Mouse (Mus musculus) liver, adult 2 months (tissue): ENCODE measurements around the gene Spata21. TPM values are rescaled to one million over a fixed set of nuclear protein-coding genes. Genes with fewer than 3 reads are reported as not detected.

ENCODE experiments used
- DNase-seq: peaks from one replicate; pipeline ENCODE4 v3.0.0-alpha.2; 2011; ENCODE audit warnings: low read depth, low spot score; ENCODE audit errors: extremely low read depth
- H3K27ac ChIP-seq: fragments of 200-500 bp; replicated peaks from 2 replicates; pipeline ENCODE4 v1.5.1; 2012; ENCODE audit warnings: low read depth, mild to moderate bottlenecking, control low read depth, inconsistent platforms, low read length; ENCODE audit not compliant: insufficient read depth
- H3K27me3 ChIP-seq: fragments of 200-500 bp; 2 replicates; pipeline ENCODE4 v1.6.1; 2012; ENCODE audit warnings: mild to moderate bottlenecking, moderate library complexity, low read length, inconsistent platforms; ENCODE audit not compliant: control insufficient read depth, insufficient read depth
- H3K36me3 ChIP-seq: fragments of 200-500 bp; 2 replicates; pipeline ENCODE4 v1.6.1; 2012; ENCODE audit warnings: low read length, inconsistent platforms; ENCODE audit not compliant: control insufficient read depth, insufficient read depth
- H3K4me1 ChIP-seq: fragments of 200-500 bp; 2 replicates; pipeline ENCODE4 v1.6.1; 2011; ENCODE audit warnings: low read length; ENCODE audit not compliant: control insufficient read depth, insufficient read depth
- H3K4me3 ChIP-seq: fragments of 200-500 bp; 2 replicates; pipeline ENCODE4 v1.5.1; 2011; ENCODE audit warnings: low read depth, mild to moderate bottlenecking, control low read depth, low read length, moderate library complexity; ENCODE audit not compliant: insufficient read depth
- H3K79me2 ChIP-seq: fragments of 200-500 bp; 2 replicates; pipeline ENCODE4 v1.6.1; 2012; ENCODE audit warnings: inconsistent platforms, mild to moderate bottlenecking, low read length, moderate library complexity; ENCODE audit not compliant: control insufficient read depth, insufficient read depth
- H3K9ac ChIP-seq: fragments of 200-500 bp; 2 replicates; pipeline ENCODE4 v1.6.1; 2012; ENCODE audit warnings: low read depth, mild to moderate bottlenecking, control low read depth, inconsistent platforms, low read length
- CTCF ChIP-seq: fragments of 200-500 bp; IDR thresholded peaks from 2 replicates; pipeline ENCODE4 v1.5.1; 2011; ENCODE audit warnings: low read depth, low read length, control low read depth
- POLR2A ChIP-seq: fragments of 200-500 bp; IDR thresholded peaks from 2 replicates; pipeline ENCODE4 v1.6.1; 2011; ENCODE audit warnings: low read length, control low read depth; ENCODE audit not compliant: insufficient read depth; ENCODE audit errors: extremely low read depth
- WGBS: fragments of 180-500 bp; shearing (Covaris S2); methylation state at CpG from one replicate; pipeline ENCODE4 v1.1.7; 2018; 5-methylcytosine and 5-hydroxymethylcytosine counted together
- polyA plus RNA-seq: library from polyadenylated mRNA; depleted of rRNA; stranded (reverse); fragments of >200 nt; gene quantifications from 2 replicates; pipeline ENCODE4 v1.2.3, GENCODE M21; 2012
- total RNA-seq: library from RNA; depleted of rRNA; stranded (reverse); fragments of >200 nt; gene quantifications from 2 replicates; pipeline ENCODE4 v1.2.3, GENCODE M21; 2014

Gene Spata21
- total and polyA plus RNA-seq, 2 experiments = not detected

GRCm38 (mm10) chr4:141053138-141053537, 35.0 kb upstream of the Spata21 start:
- no peak overlapping the region for H3K4me3 ChIP-seq
- H3K79me2 ChIP-seq = no peaks in the 10 kb centered on the region
- H3K27me3 ChIP-seq = no peaks in the 10 kb centered on the region
- WGBS = 76% methylated on average over 8 of the region's 8 CpGs
- TF ChIP-seq CTCF (no peak), POLR2A (no peak)
- no peak overlapping the region for H3K9ac ChIP-seq
- DNase-seq = no peak
- no peaks in the 10 kb centered on the region for H3K36me3 ChIP-seq
- no peak overlapping the region for H3K27ac ChIP-seq
- H3K4me1 ChIP-seq = no peaks in the 10 kb centered on the region

GRCm38 (mm10) chr4:141053568-141054161, 34.5 kb upstream of the Spata21 start:
- 67% methylated on average over 17 of the region's 17 CpGs for WGBS
- Histone ChIP-seq H3K36me3 (no peaks in the 10 kb centered on the region), H3K4me3 (no peak overlapping the region), H3K9ac (no peak overlapping the region), H3K27ac (no peak overlapping the region), H3K27me3 (no peaks in the 10 kb centered on the region), H3K79me2 (no peaks in the 10 kb centered on the region), H3K4me1 (no peaks in the 10 kb centered on the region)
- TF ChIP-seq CTCF (no peak), POLR2A (no peak)
- DNase-seq = no peak

GRCm38 (mm10) chr4:141056970-141057369, 31.2 kb upstream of the Spata21 start:
- H3K9ac ChIP-seq = no peak overlapping the region
- TF ChIP-seq CTCF (no peak), POLR2A (no peak)
- H3K4me1 ChIP-seq = peaks cover 1% of the 10 kb centered on the region; the same call in 1 of the 2 replicates
- DNase-seq = no peak
- WGBS = 98% methylated on average over 10 of the region's 10 CpGs
- H3K27ac ChIP-seq = no peak overlapping the region
- H3K27me3 ChIP-seq = no peaks in the 10 kb centered on the region
- no peaks in the 10 kb centered on the region for H3K79me2 ChIP-seq
- H3K36me3 ChIP-seq = no peaks in the 10 kb centered on the region
- H3K4me3 ChIP-seq = no peak overlapping the region

GRCm38 (mm10) chr4:141058835-141059234, 29.3 kb upstream of the Spata21 start:
- H3K79me2 ChIP-seq = no peaks in the 10 kb centered on the region
- no peaks in the 10 kb centered on the region for H3K27me3 ChIP-seq
- H3K4me3 ChIP-seq = no peak overlapping the region
- no peak for TF ChIP-seq POLR2A
- TF ChIP-seq CTCF = no peak
- H3K36me3 ChIP-seq = no peaks in the 10 kb centered on the region
- H3K9ac ChIP-seq = no peak overlapping the region
- H3K4me1 ChIP-seq = peaks cover 1% of the 10 kb centered on the region; the same call in 1 of the 2 replicates
- WGBS = 77% methylated on average over 9 of the region's 9 CpGs
- no peak overlapping the region for H3K27ac ChIP-seq
- DNase-seq = no peak

GRCm38 (mm10) chr4:141059616-141060425, 28.3 kb upstream of the Spata21 start:
- TF ChIP-seq CTCF = no peak
- no peak for TF ChIP-seq POLR2A
- no peaks in the 10 kb centered on the region for H3K79me2 ChIP-seq
- WGBS = 12% methylated on average over 32 of the region's 32 CpGs
- peak overlapping the region; percentile 78 for H3K9ac ChIP-seq
- H3K4me1 ChIP-seq = peaks cover 1% of the 10 kb centered on the region; the same call in 1 of the 2 replicates
- H3K4me3 ChIP-seq = peak overlapping the region; percentile 73
- no peak for DNase-seq
- no peaks in the 10 kb centered on the region for H3K36me3 ChIP-seq
- no peaks in the 10 kb centered on the region for H3K27me3 ChIP-seq
- peak overlapping the region; percentile 28; the same call in 1 of the 2 replicates for H3K27ac ChIP-seq
